Mouse (Mus musculus): ENCODE data around the gene Tshz3. TPM values are rescaled to one million over a fixed set of nuclear protein-coding genes. Genes with fewer than 3 reads are reported as not detected.

Tshz3 gene
- total and polyA plus RNA-seq, 3 experiments: not detected

DNA sequence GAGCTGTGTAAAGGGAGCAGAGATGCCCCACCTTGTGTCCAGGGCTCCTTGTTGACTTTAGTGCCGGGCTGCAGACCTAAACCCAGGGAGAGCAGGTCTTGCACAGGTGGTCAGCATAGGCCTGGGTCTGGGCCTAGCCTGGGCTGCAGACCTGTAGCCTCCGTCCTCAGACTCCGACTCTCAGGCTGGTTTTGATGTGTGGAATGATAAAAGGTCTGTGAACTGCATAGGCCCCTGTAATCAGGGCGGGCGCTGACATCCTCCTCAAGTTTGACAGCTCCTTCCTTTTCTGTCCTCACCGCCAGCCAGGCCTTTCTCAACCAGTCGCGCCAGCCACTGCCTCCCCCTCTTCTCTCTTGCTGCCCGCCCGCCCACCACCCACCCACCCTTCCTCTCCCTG is 8.7 kb downstream of the Tshz3 start:
- no peaks in the 10 kb centered on the region for H3K79me2 ChIP-seq (ENCODE audit: control insufficient read depth, insufficient read depth, low read length, poor library complexity)
- no peaks in the 10 kb centered on the region for H3K9me3 ChIP-seq (replicated peaks; ENCODE audit: insufficient read depth, low read length)
- H3K9ac ChIP-seq (ENCODE audit: control insufficient read depth, low read depth, low read length, poor library complexity, severe bottlenecking): no peak overlapping the region
- no peaks in the 10 kb centered on the region for H3K4me1 ChIP-seq (ENCODE audit: control insufficient read depth in 1 of 2, insufficient read depth in 2 of 2, low read length in 2 of 2)
- no peak overlapping the region for H3K4me3 ChIP-seq (ENCODE audit: control insufficient read depth in 1 of 2, insufficient read depth in 1 of 2, low read depth in 2 of 2, low read length in 2 of 2)
- no peak for DNase-seq (ENCODE audit: low read depth, low spot score)
- H3K27me3 ChIP-seq (ENCODE audit: control insufficient read depth in 1 of 2, insufficient read depth in 2 of 2, low read length in 2 of 2): no peaks in the 10 kb centered on the region
- TF ChIP-seq ZC3H11A (IDR thresholded peaks at IDR 0.05; ENCODE audit: low read depth, low read length) (no peak), TBP (IDR thresholded peaks at IDR 0.05; ENCODE audit: low read depth, low read length) (no peak), CTCF (IDR thresholded peaks at IDR 0.05 in 2 of 3, conservative IDR thresholded peaks at IDR 0.05 in 1 of 3; ENCODE audit: control insufficient read depth in 1 of 3, insufficient read depth in 1 of 3, low read depth in 2 of 3, low read length in 3 of 3, poor library complexity in 1 of 3, severe bottlenecking in 1 of 3) (no peak), KAT2A (conservative IDR thresholded peaks at IDR 0.05; ENCODE audit: low read depth, low read length) (no peak), POLR2A (IDR thresholded peaks at IDR 0.05; ENCODE audit: control insufficient read depth in 1 of 2, insufficient read depth in 1 of 2, low read depth in 1 of 2, low read length in 2 of 2, poor library complexity in 1 of 2) (no peak), MAFK (IDR thresholded peaks at IDR 0.05; ENCODE audit: borderline replicate concordance, low read depth, low read length) (no peak), ZKSCAN1 (IDR thresholded peaks at IDR 0.05; ENCODE audit: low read depth, low read length) (no peak), ELF1 (IDR thresholded peaks at IDR 0.05; ENCODE audit: low read depth, low read length) (no peak)
- H3K36me3 ChIP-seq (ENCODE audit: control insufficient read depth in 1 of 2, insufficient read depth in 2 of 2, low read length in 2 of 2): no peaks in the 10 kb centered on the region
- no peak overlapping the region for H3K27ac ChIP-seq (ENCODE audit: control insufficient read depth, low read depth, low read length)

DNA sequence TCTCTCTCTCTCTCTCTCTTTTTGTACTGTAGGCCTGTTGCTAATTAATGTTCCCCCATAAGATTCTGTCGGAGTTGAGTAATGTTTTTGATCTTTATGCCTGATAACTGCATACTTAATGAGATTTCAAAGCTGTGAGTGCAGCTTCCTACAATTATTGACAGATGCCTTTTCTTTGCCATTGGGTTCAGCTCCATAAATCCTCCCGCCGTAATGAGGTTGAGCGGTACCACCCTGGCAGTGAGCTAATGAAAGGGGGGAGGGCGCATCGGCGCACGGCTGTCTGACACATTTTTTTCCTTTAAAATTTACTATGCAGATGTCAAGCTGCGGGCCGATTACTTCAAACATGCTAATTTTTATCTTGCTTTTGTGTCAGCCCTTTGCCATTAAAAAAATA is 9.3 kb downstream of the Tshz3 start:
- no peaks in the 10 kb centered on the region for H3K79me2 ChIP-seq (ENCODE audit: control insufficient read depth, insufficient read depth, low read length, poor library complexity)
- no peak overlapping the region for H3K27ac ChIP-seq (ENCODE audit: control insufficient read depth, low read depth, low read length)
- H3K9ac ChIP-seq (ENCODE audit: control insufficient read depth, low read depth, low read length, poor library complexity, severe bottlenecking): no peak overlapping the region
- no peaks in the 10 kb centered on the region for H3K36me3 ChIP-seq (ENCODE audit: control insufficient read depth in 1 of 2, insufficient read depth in 2 of 2, low read length in 2 of 2)
- no peaks in the 10 kb centered on the region for H3K27me3 ChIP-seq (ENCODE audit: control insufficient read depth in 1 of 2, insufficient read depth in 2 of 2, low read length in 2 of 2)
- no peaks in the 10 kb centered on the region for H3K9me3 ChIP-seq (replicated peaks; ENCODE audit: insufficient read depth, low read length)
- H3K4me1 ChIP-seq (ENCODE audit: control insufficient read depth in 1 of 2, insufficient read depth in 2 of 2, low read length in 2 of 2): no peaks in the 10 kb centered on the region
- no peak for DNase-seq (ENCODE audit: low read depth, low spot score)
- H3K4me3 ChIP-seq (ENCODE audit: control insufficient read depth in 1 of 2, insufficient read depth in 1 of 2, low read depth in 2 of 2, low read length in 2 of 2): no peak overlapping the region
- TF ChIP-seq MEF2A (IDR thresholded peaks at IDR 0.05; ENCODE audit: extremely low read depth, insufficient replicate concordance, low read depth, low read length, poor library complexity, severe bottlenecking) (no peak), ZMIZ1 (IDR thresholded peaks at IDR 0.05; ENCODE audit: low read depth, low read length) (no peak), ZNF384 (IDR thresholded peaks at IDR 0.05; ENCODE audit: low read depth, low read length) (no peak), BHLHE40 (IDR thresholded peaks at IDR 0.05; ENCODE audit: borderline replicate concordance, low read depth, low read length) (no peak), RCOR1 (IDR thresholded peaks at IDR 0.05; ENCODE audit: low read depth, low read length) (no peak), GATA1 (IDR thresholded peaks at IDR 0.05; ENCODE audit: low read depth, low read length) (no peak), USF2 (IDR thresholded peaks at IDR 0.05; ENCODE audit: borderline replicate concordance in 1 of 2, insufficient read depth in 1 of 2, low read depth in 1 of 2, low read length in 2 of 2) (no peak), ETS1 (IDR thresholded peaks at IDR 0.05; ENCODE audit: low read depth, low read length) (no peak), POLR2AphosphoS2 (IDR thresholded peaks at IDR 0.05; ENCODE audit: low read length) (no peak), ELF1 (IDR thresholded peaks at IDR 0.05; ENCODE audit: low read depth, low read length) (no peak), SIN3A (IDR thresholded peaks at IDR 0.05; ENCODE audit: low read length) (no peak), POLR2AphosphoS5 (IDR thresholded peaks at IDR 0.05; ENCODE audit: borderline replicate concordance, low read depth, low read length) (no peak), GABPA (IDR thresholded peaks at IDR 0.05; ENCODE audit: low read depth, low read length) (no peak), CTCF (IDR thresholded peaks at IDR 0.05 in 2 of 3, conservative IDR thresholded peaks at IDR 0.05 in 1 of 3; ENCODE audit: control insufficient read depth in 1 of 3, insufficient read depth in 1 of 3, low read depth in 2 of 3, low read length in 3 of 3, poor library complexity in 1 of 3, severe bottlenecking in 1 of 3) (no peak), NRF1 (IDR thresholded peaks at IDR 0.05; ENCODE audit: insufficient read depth, low read depth, low read length, poor library complexity, severe bottlenecking) (no peak)
